ENCODE assay signal across 8 mouse cellular contexts in genomic region chr19:24279706-24280600, GRCm38 (mm10). TPM values are rescaled to one million over a fixed set of nuclear protein-coding genes. Genes with fewer than 3 reads are reported as not detected.
DNase-seq lines count a peak whose midpoint lies in the region; ATAC-seq and TF ChIP-seq lines count a peak whose summit lies in the region.

No protein-coding gene starts in this region.

- no peaks in the 10 kb centered on the region for H3K27me3 ChIP-seq in G1E (ENCODE audit: insufficient read depth, low read length)
- no peaks in the 10 kb centered on the region for H3K27me3 ChIP-seq in forebrain, embryonic 15.5 days
- H3K27me3 ChIP-seq in lung, embryonic 15.5 days, result no peaks in the 10 kb centered on the region
- no peaks in the 10 kb centered on the region for H3K27me3 ChIP-seq in thymus, adult 2 months (ENCODE audit: control insufficient read depth, insufficient read depth, low read length)

- intact Hi-C loops in heart, postnatal 36 days (cut with DNase I), result loop anchor here (2.0 to 10.0 kb wide), 3 partner anchors 245 to 592 kb away; partner anchors contain the start of gene Fam189a2

- peak; percentile 83 for DNase-seq in G1E (ENCODE audit: low spot score)
- peak; percentile 87 for DNase-seq in cerebellum, adult 11-12 months
- peak; percentile 80 to 89 for DNase-seq in heart, postnatal 36 days
- peak; percentile 45 to 74 for DNase-seq in layer of hippocampus, adult 8-10 months (ENCODE audit: low spot score in 2 of 2)
- peak; percentile 82 for DNase-seq in thymus, adult 2 months

- TF ChIP-seq CTCF in G1E (IDR thresholded peaks at IDR 0.05; ENCODE audit: low read depth, low read length), result no peak
- no peak for TF ChIP-seq CTCF in olfactory bulb, adult 2 months (IDR thresholded peaks at IDR 0.05; ENCODE audit: insufficient read depth, low read depth, low read length)
- TF ChIP-seq CTCF in thymus, adult 2 months (IDR thresholded peaks at IDR 0.05; ENCODE audit: borderline replicate concordance, control insufficient read depth, extremely low read depth, insufficient read depth, low read length, poor library complexity), result peak; percentile 70

- ATAC-seq in G1E (ENCODE audit: extremely low read depth, insufficient number of reproducible peaks, low FRiP score, poor library complexity, severe bottlenecking), result peak; percentile 46
- peak; percentile 70 for ATAC-seq in forebrain, embryonic 15.5 days (replicated peaks)
- ATAC-seq in lung, embryonic 15.5 days (ENCODE audit: borderline replicate concordance, extremely low read depth, low FRiP score, low TSS enrichment), result peak; percentile 55

- 0 out of 2 replicates have a peak, but pooled peaks cover 2% of the 10 kb centered on the region for H3K9me3 ChIP-seq in G1E (replicated peaks)
- no peaks in the 10 kb centered on the region for H3K9me3 ChIP-seq in forebrain, embryonic 15.5 days
- H3K9me3 ChIP-seq in lung, embryonic 15.5 days, result no peaks in the 10 kb centered on the region

- H3K4me2 ChIP-seq in forebrain, embryonic 15.5 days (replicated peaks), result peak overlapping the region; percentile 91
- peak overlapping the region; percentile 81 for H3K4me2 ChIP-seq in lung, embryonic 15.5 days

- peak; percentile 73 for TF ChIP-seq POLR2A in olfactory bulb, adult 2 months (IDR thresholded peaks at IDR 0.05; ENCODE audit: insufficient read depth, low read depth, low read length)
- TF ChIP-seq POLR2A in thymus, adult 2 months (IDR thresholded peaks at IDR 0.05; ENCODE audit: control insufficient read depth, extremely low read depth, insufficient read depth, low read length, poor library complexity), result peak; percentile 72

- H3K4me3 ChIP-seq in G1E (ENCODE audit: low read depth, low read length), result peak overlapping the region; percentile 82
- peak overlapping the region; percentile 78 for H3K4me3 ChIP-seq in forebrain, embryonic 15.5 days
- H3K4me3 ChIP-seq in lung, embryonic 15.5 days, result peak overlapping the region; percentile 79
- H3K4me3 ChIP-seq in olfactory bulb, adult 2 months (ENCODE audit: insufficient read depth, low read depth, low read length), result peak overlapping the region; percentile 79
- peak overlapping the region; percentile 71 for H3K4me3 ChIP-seq in thymus, adult 2 months (ENCODE audit: control insufficient read depth, insufficient read depth, low read length)

- peaks cover 62% of the 10 kb centered on the region for H3K4me1 ChIP-seq in G1E (ENCODE audit: insufficient read depth, low read depth, low read length)
- peaks cover 12% of the 10 kb centered on the region for H3K4me1 ChIP-seq in forebrain, embryonic 15.5 days
- peaks cover 9% of the 10 kb centered on the region for H3K4me1 ChIP-seq in lung, embryonic 15.5 days
- H3K4me1 ChIP-seq in olfactory bulb, adult 2 months (ENCODE audit: control insufficient read depth, insufficient read depth, low read length), result no peaks in the 10 kb centered on the region
- peaks cover 5% of the 10 kb centered on the region for H3K4me1 ChIP-seq in thymus, adult 2 months (replicated peaks; ENCODE audit: control insufficient read depth, insufficient read depth, low read length)

- peaks cover 39% of the 10 kb centered on the region for H3K36me3 ChIP-seq in G1E (replicated peaks)
- no peaks in the 10 kb centered on the region for H3K36me3 ChIP-seq in forebrain, embryonic 15.5 days
- 0 out of 2 replicates have a peak, but pooled peaks cover 3% of the 10 kb centered on the region for H3K36me3 ChIP-seq in lung, embryonic 15.5 days
- no peaks in the 10 kb centered on the region for H3K36me3 ChIP-seq in thymus, adult 2 months (ENCODE audit: control insufficient read depth, insufficient read depth, low read length)

- H3K9ac ChIP-seq in forebrain, embryonic 15.5 days (replicated peaks), result peak overlapping the region; percentile 80
- H3K9ac ChIP-seq in lung, embryonic 15.5 days, result peak overlapping the region; percentile 75

- WGBS in forebrain, embryonic 15.5 days, result under 1% methylated on average over 78 of the region's 78 CpGs
- 0% methylated on average over 59 of the region's 78 CpGs for WGBS in lung, embryonic 15.5 days
- under 1% methylated on average over 78 of the region's 78 CpGs for WGBS in olfactory bulb, adult 2 months
- under 1% methylated on average over 78 of the region's 78 CpGs for WGBS in thymus, adult 2 months

- peak overlapping the region; percentile 90 for H3K27ac ChIP-seq in forebrain, embryonic 15.5 days (replicated peaks)
- H3K27ac ChIP-seq in lung, embryonic 15.5 days, result peak overlapping the region; percentile 95
- peak overlapping the region; percentile 69 for H3K27ac ChIP-seq in olfactory bulb, adult 2 months (ENCODE audit: insufficient read depth, low read depth, low read length)
- peak overlapping the region; percentile 61 for H3K27ac ChIP-seq in thymus, adult 2 months (ENCODE audit: control insufficient read depth, insufficient read depth, low read length)

RNA-seq across cellular contexts. Expression of gene Fxn, which starts 0.5 kb away (rescaled TPM):
- total RNA-seq in G1E (2014; fragmentation: Nextera tagmentation) (50.3 and 54.0 TPM in 2 replicates), G1E (2017) (23.8 and 24.3 TPM in 2 replicates)
- polyA plus RNA-seq in G1E (2012), result 116 and 142 TPM in 2 replicates
- 43.4 and 49.4 TPM in 2 replicates for polyA plus RNA-seq in forebrain, embryonic 15.5 days (2015; fragmentation: Nextera tagmentation; extraction: Ambion mirVana)
- 10 to 100 TPM; 27.7 to 32.7 TPM for total RNA-seq in heart, postnatal 36 days (2021)
- 1 to 10 TPM; 7.4 to 9.5 (median 8.6) TPM for total RNA-seq in layer of hippocampus, adult 8-10 months (2022)
- 52.3 and 54.6 TPM in 2 replicates for polyA plus RNA-seq in lung, embryonic 15.5 days (2015; fragmentation: Nextera tagmentation; extraction: Ambion mirVana)
- not detected in 2 replicates for polyA plus RNA-seq in olfactory bulb, adult 2 months (2012; ENCODE audit: insufficient read depth, insufficient read length, low replicate concordance, missing spikeins)
- polyA plus RNA-seq in thymus, adult 2 months (2012; rRNA removed), result 22.5 and 24.5 TPM in 2 replicates

RNA-seq across cellular contexts. Expression of gene Tjp2, which starts 55.1 kb away (rescaled TPM):
- total RNA-seq in G1E (2014; fragmentation: Nextera tagmentation) (not detected in 2 replicates), G1E (2017) (0.06 and 0.11 TPM in 2 replicates)
- 0.02 and 0.03 TPM in 2 replicates for polyA plus RNA-seq in G1E (2012)
- 11.9 and 13.9 TPM in 2 replicates for polyA plus RNA-seq in forebrain, embryonic 15.5 days (2015; fragmentation: Nextera tagmentation; extraction: Ambion mirVana)
- 10 to 100 TPM; 18.2 to 21.3 TPM for total RNA-seq in heart, postnatal 36 days (2021)
- 10 to 100 TPM; 17.7 to 25.5 (median 23.1) TPM for total RNA-seq in layer of hippocampus, adult 8-10 months (2022)
- 36.6 and 38.6 TPM in 2 replicates for polyA plus RNA-seq in lung, embryonic 15.5 days (2015; fragmentation: Nextera tagmentation; extraction: Ambion mirVana)
- not detected in 2 replicates for polyA plus RNA-seq in olfactory bulb, adult 2 months (2012; ENCODE audit: insufficient read depth, insufficient read length, low replicate concordance, missing spikeins)
- polyA plus RNA-seq in thymus, adult 2 months (2012; rRNA removed), result 4.5 and 5.5 TPM in 2 replicates

Comparison
In these comparisons a context has a peak if more than half of its experiments do, and no peak if none do; other contexts are left out.
1. Peak in every context shown above with its lines: DNase-seq, ATAC-seq, H3K4me3 ChIP-seq and H3K27ac ChIP-seq.
2. RNA of gene Fxn, which starts 0.5 kb away (polyA plus RNA-seq): 116 to 142 TPM in G1E, 52.3 to 54.6 TPM in lung, embryonic 15.5 days, 43.4 to 49.4 TPM in forebrain, embryonic 15.5 days and 22.5 to 24.5 TPM in thymus, adult 2 months; not detected in olfactory bulb, adult 2 months; every median in the first group is over 10 times any median in the second.